Mouse (Mus musculus): ENCODE measurements at regions not wholly inside any gene's neighbourhood (a gene's known extent, or its start where the extent isn't known, plus 50 kb on each side); places are given as distances from the start of the nearest gene placed in this dataset.

DNA sequence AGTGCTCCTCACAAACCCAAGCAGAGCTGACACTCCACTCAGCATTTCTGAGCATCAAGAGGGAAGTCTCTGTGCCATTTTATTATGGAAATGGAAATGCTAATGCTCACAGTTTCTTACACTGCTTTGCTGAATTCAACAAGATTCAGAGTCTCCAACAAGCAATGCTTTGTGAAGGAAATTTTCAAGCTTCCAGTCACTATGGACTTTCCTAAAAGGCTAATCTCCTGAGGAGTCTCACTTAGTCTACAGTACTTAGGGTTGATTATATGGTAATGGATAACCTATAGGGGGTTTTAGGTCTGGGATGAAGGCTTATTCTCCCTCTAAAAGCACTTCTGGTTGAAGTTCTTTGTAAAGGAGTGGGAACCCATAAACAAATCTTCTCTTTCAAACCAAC lies 1805.9 kb upstream of the Igfbp7 start:
- Histone ChIP-seq H3K9ac (no peak overlapping the region), H3K9me3 (replicated peaks) (no peaks in the 10 kb centered on the region), H3K4me3 (no peak overlapping the region), H3K36me3 (ENCODE audit: poor library complexity, severe bottlenecking) (no peaks in the 10 kb centered on the region), H3K4me1 (no peaks in the 10 kb centered on the region), H3K27ac (no peak overlapping the region), H3K4me2 (no peak overlapping the region), H3K27me3 (no peaks in the 10 kb centered on the region)
- ATAC-seq = no peak

DNA sequence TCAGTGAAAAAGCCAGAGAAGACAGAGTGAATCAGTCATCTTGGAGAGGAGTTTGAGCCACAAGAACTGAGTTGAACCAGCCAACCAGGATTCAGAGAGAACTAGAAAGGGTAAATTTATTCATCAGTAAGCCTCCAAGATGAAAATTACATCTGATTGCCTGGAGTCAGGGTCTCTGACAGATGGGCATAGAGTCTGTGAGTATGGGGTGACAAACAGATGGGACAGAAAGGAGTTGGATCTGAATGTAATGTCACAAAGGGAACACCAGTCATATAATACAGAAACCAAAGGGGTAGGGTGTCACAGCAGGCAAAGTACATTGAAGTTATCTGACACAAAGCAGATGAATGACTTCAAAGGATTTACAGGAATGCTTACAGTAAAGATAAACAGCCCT lies 1778.8 kb upstream of the Igfbp7 start:
- peak; percentile 78; the same call in 1 of the 2 replicates for ATAC-seq

More for the DNA sequence above, 1778.8 kb upstream of the Igfbp7 start:
- H3K4me1 ChIP-seq = no peaks in the 10 kb centered on the region
- H3K9ac ChIP-seq = no peak overlapping the region
- no peaks in the 10 kb centered on the region for H3K36me3 ChIP-seq (ENCODE audit: poor library complexity, severe bottlenecking)
- H3K27ac ChIP-seq = no peak overlapping the region
- H3K27me3 ChIP-seq = no peaks in the 10 kb centered on the region
- no peak overlapping the region for H3K4me3 ChIP-seq
- no peaks in the 10 kb centered on the region for H3K9me3 ChIP-seq (replicated peaks)
- H3K4me2 ChIP-seq = no peak overlapping the region
